Mouse (Mus musculus) spleen, adult 2 months (tissue): ENCODE data around the gene Krt25. TPM values are rescaled to one million over a fixed set of nuclear protein-coding genes. Genes with fewer than 3 reads are reported as not detected.

Source experiments
- DNase-seq, 2 experiments: peaks; one replicate each; pipeline versions ENCODE4 v3.0.0 to v3.0.0-alpha.2; 2012 to 2021; ENCODE audit warnings: low spot score in 2 of 2, low read depth in 1 of 2
- H3K27ac ChIP-seq: fragments of 200-500 bp; 2 replicates; pipeline ENCODE4 v1.5.1; 2012; ENCODE audit warnings: low read length, inconsistent platforms; ENCODE audit not compliant: insufficient read depth
- H3K27me3 ChIP-seq: fragments of 200-500 bp; 2 replicates; pipeline ENCODE4 v1.6.1; 2012; ENCODE audit warnings: mild to moderate bottlenecking, moderate library complexity, low read length, inconsistent platforms; ENCODE audit not compliant: control insufficient read depth, insufficient read depth
- H3K36me3 ChIP-seq: fragments of 200-500 bp; 2 replicates; pipeline ENCODE4 v1.6.1; 2012; ENCODE audit warnings: mild to moderate bottlenecking, low read length, inconsistent platforms; ENCODE audit not compliant: control insufficient read depth, insufficient read depth
- H3K4me1 ChIP-seq: fragments of 200-500 bp; 2 replicates; pipeline ENCODE4 v1.6.1; 2011; ENCODE audit warnings: inconsistent platforms; ENCODE audit not compliant: control insufficient read depth, insufficient read depth, insufficient read length
- H3K4me3 ChIP-seq: fragments of 200-500 bp; 2 replicates; pipeline ENCODE4 v1.5.1; 2011; ENCODE audit warnings: mild to moderate bottlenecking, inconsistent platforms; ENCODE audit not compliant: insufficient read depth, insufficient read length; ENCODE audit errors: extremely low read depth
- CTCF ChIP-seq: fragments of 200-500 bp; IDR thresholded peaks from 2 replicates; pipeline ENCODE4 v1.5.1; 2011; ENCODE audit warnings: mild to moderate bottlenecking, inconsistent platforms; ENCODE audit not compliant: insufficient read depth, insufficient read length, insufficient replicate concordance; ENCODE audit errors: extremely low read depth
- POLR2A ChIP-seq: fragments of 200-500 bp; IDR thresholded peaks from 2 replicates; pipeline ENCODE4 v1.6.1; 2011; ENCODE audit warnings: low read depth, low read length, inconsistent platforms
- WGBS: fragments of 180-500 bp; shearing (Covaris S2); methylation state at CpG from one replicate; pipeline ENCODE4 v1.1.7; 2018; 5-methylcytosine and 5-hydroxymethylcytosine counted together
- polyA plus RNA-seq: library from polyadenylated mRNA; depleted of rRNA; stranded (reverse); fragments of >200 nt; gene quantifications from 2 replicates; pipeline ENCODE4 v1.2.3, GENCODE M21; 2012

The Krt25 gene
- polyA plus RNA-seq, 1 experiment, result not detected

DNA sequence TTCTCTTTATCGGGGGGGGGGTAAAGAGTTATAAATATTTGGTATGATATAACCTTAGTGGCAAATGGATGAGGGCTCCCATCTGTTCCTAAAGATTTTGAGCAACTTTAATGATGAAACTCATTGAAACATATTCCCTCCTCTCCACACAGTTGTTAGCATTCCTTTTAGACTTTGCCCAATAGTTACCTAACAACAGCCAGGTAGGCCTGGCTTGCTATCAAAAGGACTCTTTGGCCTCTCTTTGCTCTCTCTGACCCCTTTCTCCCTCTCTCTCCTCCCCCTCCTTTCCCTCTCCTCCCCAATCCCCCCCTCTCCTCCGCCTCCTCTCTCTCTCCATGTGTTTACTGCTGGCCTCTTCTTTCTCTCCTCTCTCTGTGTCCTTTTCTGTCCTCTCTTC lies 8.2 kb downstream of the Krt25 start:
- H3K4me3 ChIP-seq, result no peak overlapping the region
- WGBS, result 94% methylated on average over 2 of the region's 2 CpGs
- no peak for DNase-seq

DNA sequence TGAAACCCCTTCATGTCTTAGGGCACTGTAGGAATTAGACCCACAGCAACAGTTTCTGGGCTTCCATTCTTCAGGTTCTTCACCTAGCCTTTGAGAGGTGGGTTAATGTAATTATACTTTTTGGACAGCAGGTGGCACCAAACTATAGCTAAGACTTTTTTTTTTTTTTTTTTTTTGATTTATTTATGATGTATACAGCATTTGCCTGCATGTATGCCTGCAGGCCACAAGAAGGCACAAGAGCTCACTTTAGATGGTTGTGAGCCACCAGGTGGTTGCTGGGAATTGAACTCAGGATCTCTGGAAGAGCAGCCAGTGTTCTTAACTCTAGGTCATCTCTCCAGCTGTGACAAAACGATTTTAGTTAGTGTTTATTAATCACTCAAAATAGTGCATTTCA lies 11.9 kb downstream of the Krt25 start:
- Histone ChIP-seq H3K4me3 (no peak overlapping the region), H3K36me3 (no peaks in the 10 kb centered on the region), H3K27me3 (no peaks in the 10 kb centered on the region), H3K27ac (no peak overlapping the region), H3K4me1 (no peaks in the 10 kb centered on the region)
- peak in 1 of 2 experiments; percentile 38 for DNase-seq
- 83% methylated on average over 1 of the region's 1 CpGs for WGBS
- TF ChIP-seq CTCF (no peak), POLR2A (no peak)

More for the DNA sequence above, 8.2 kb downstream of the Krt25 start:
- no peak overlapping the region for H3K27ac ChIP-seq
- H3K36me3 ChIP-seq, result no peaks in the 10 kb centered on the region
- H3K4me1 ChIP-seq, result no peaks in the 10 kb centered on the region
- TF ChIP-seq POLR2A, result no peak
- TF ChIP-seq CTCF, result no peak
- no peaks in the 10 kb centered on the region for H3K27me3 ChIP-seq

- 30% methylated on average over 2 of the region's 2 CpGs for WGBS
- TF ChIP-seq POLR2A (no peak), CTCF (peak; percentile 46; the same call in 1 of the 2 replicates)
- DNase-seq, result peak; percentile 57 to 67
- H3K4me1 ChIP-seq, result no peaks in the 10 kb centered on the region
- no peak overlapping the region for H3K27ac ChIP-seq
- no peaks in the 10 kb centered on the region for H3K27me3 ChIP-seq
- H3K4me3 ChIP-seq, result no peak overlapping the region
- no peaks in the 10 kb centered on the region for H3K36me3 ChIP-seq
These were observed 15.2 kb downstream of the Krt25 start for GRCm38 (mm10) chr11:99307579-99307978.

- Histone ChIP-seq H3K4me1 (no peaks in the 10 kb centered on the region), H3K27ac (no peak overlapping the region), H3K36me3 (no peaks in the 10 kb centered on the region), H3K27me3 (no peaks in the 10 kb centered on the region), H3K4me3 (no peak overlapping the region)
- DNase-seq, result no peak
- no peak for TF ChIP-seq POLR2A
- TF ChIP-seq CTCF, result no peak; the same call in 1 of the 2 replicates
- 54% methylated on average over 5 of the region's 5 CpGs for WGBS
These were observed 27.7 kb downstream of the Krt25 start for GRCm38 (mm10) chr11:99295039-99295438.

DNA sequence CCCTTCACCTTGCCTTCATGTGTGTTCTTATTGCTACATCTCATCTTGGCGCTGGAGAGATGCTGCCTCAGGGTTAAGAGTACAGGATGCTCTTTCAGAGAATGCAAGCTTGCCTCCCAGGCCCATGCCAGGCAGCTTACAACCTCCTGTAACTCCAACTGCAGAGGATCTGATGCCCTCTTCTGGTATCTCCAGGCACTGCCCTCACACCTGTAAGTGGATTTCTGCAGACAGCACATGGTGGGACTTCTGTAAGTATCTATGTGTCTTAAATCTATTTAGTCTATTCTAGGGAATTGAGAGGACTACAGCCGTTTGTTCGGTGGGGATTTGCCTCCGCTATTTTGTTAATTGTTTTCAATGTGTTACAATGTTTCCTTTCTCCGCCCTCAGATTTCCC lies 29.9 kb downstream of the Krt25 start:
- no peaks in the 10 kb centered on the region for H3K4me1 ChIP-seq
- DNase-seq, result peak; percentile 25 to 47
- H3K27me3 ChIP-seq, result no peaks in the 10 kb centered on the region
- H3K4me3 ChIP-seq, result no peak overlapping the region
- TF ChIP-seq CTCF (peak; percentile 49; the same call in 1 of the 2 replicates), POLR2A (no peak)
- H3K27ac ChIP-seq, result no peak overlapping the region
- H3K36me3 ChIP-seq, result no peaks in the 10 kb centered on the region
- WGBS, result 62% methylated on average over 5 of the region's 5 CpGs

DNA sequence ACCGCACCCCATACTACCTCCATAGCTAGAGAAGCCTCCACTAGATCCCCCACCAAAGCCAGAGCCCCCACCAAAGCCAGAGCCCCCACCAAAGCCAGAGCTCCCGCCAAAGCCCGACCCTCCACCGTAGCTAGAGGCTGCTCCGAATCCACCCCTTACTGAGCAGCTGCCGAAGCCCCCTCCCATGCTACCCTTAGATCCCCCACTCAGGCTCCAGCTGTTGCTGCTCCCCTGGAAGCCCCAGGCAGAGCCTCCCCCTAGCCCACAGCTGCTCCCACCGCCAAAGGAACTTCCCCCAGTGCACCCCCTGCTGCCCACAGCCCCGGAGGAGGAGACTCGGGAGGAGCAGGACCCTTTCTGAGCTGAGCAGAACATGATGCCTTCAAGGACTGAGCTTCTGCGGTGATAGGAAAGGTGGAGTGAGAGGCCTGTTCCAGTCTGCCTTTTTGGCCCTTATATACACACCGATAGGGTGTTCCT lies 37.9 kb downstream of the Krt25 start, which contains the start of gene Krt24:
Gene Krt24, minus strand, starts transcription at position 430 of the 480 bp plus-strand sequence.
- no peak for TF ChIP-seq POLR2A
- TF ChIP-seq CTCF, result no peak
- no peaks in the 10 kb centered on the region for H3K36me3 ChIP-seq
- no peaks in the 10 kb centered on the region for H3K4me1 ChIP-seq
- H3K27me3 ChIP-seq, result no peaks in the 10 kb centered on the region; the same call in 1 of the 2 replicates
- no peak for DNase-seq
- WGBS, result 65% methylated on average over 11 of the region's 11 CpGs
- H3K4me3 ChIP-seq, result no peak within 1 kb of the TSS
- no peak within 1 kb of the TSS for H3K27ac ChIP-seq

- Histone ChIP-seq H3K27ac (no peak overlapping the region), H3K36me3 (no peaks in the 10 kb centered on the region), H3K4me1 (no peaks in the 10 kb centered on the region), H3K27me3 (no peaks in the 10 kb centered on the region; the same call in 1 of the 2 replicates), H3K4me3 (no peak overlapping the region)
- 84% methylated on average over 5 of the region's 5 CpGs for WGBS
- TF ChIP-seq CTCF (no peak), POLR2A (no peak)
- DNase-seq, result no peak
These were observed 38.7 kb downstream of the Krt25 start for GRCm38 (mm10) chr11:99284011-99284410.
